ENCODE assay signal across 8 mouse cellular contexts in the genomic region with DNA sequence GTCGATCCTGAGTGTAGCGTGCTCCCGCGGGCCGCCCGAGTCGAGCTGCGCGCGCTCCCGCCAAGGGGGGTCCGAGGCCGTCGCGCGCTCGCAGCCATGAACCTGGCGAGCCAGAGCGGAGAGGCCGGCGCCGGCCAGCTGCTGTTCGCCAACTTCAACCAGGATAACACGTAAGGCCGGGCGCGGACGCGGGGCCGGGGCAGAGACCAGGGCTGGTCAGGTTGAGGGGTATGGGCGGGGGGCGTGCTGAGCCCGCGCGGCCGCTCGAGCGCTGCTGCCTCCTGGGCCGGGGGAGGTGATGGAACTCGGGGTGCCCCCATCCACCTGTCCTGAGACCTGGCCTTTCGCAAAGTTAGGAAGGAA. TPM values are rescaled to one million over a fixed set of nuclear protein-coding genes. Genes with fewer than 3 reads are reported as not detected.
A peak's percentile ranks its signal among the peaks of the same experiment; 100 is the strongest.
DNase-seq lines count a peak whose midpoint lies in the region; ATAC-seq and TF ChIP-seq lines count a peak whose summit lies in the region.

No protein-coding gene starts in this region.

- WGBS in liver, adult 2 months, result under 1% methylated on average over 41 of the region's 41 CpGs
- WGBS in embryonic facial prominence, embryonic 12.5 days, result 1% methylated on average over 40 of the region's 41 CpGs
- WGBS in hindbrain, postnatal 0 days, result 3% methylated on average over 39 of the region's 41 CpGs
- WGBS in neural tube, embryonic 12.5 days, result under 1% methylated on average over 41 of the region's 41 CpGs

- H3K36me3 ChIP-seq in liver, adult 2 months (ENCODE audit: control insufficient read depth, insufficient read depth, low read length), result peaks cover 5% of the 10 kb centered on the region
- H3K36me3 ChIP-seq in embryonic facial prominence, embryonic 12.5 days, result peaks cover 22% of the 10 kb centered on the region
- H3K36me3 ChIP-seq in hindbrain, postnatal 0 days (ENCODE audit: insufficient read depth, low read length), result peaks cover 21% of the 10 kb centered on the region
- peaks cover 14% of the 10 kb centered on the region for H3K36me3 ChIP-seq in neural tube, embryonic 12.5 days

- H3K27ac ChIP-seq in liver, adult 2 months (replicated peaks; ENCODE audit: insufficient read depth, low read depth, low read length), result peak overlapping the region; percentile 59
- peak overlapping the region; percentile 84 for H3K27ac ChIP-seq in embryonic facial prominence, embryonic 12.5 days
- H3K27ac ChIP-seq in hindbrain, postnatal 0 days, result peak overlapping the region; percentile 74
- H3K27ac ChIP-seq in neural tube, embryonic 12.5 days, result peak overlapping the region; percentile 43; the same call in 1 of the 2 replicates

- peak overlapping the region; percentile 95 for H3K9ac ChIP-seq in liver, adult 2 months (ENCODE audit: low read depth, low read length)
- peak overlapping the region; percentile 95 for H3K9ac ChIP-seq in embryonic facial prominence, embryonic 12.5 days
- peak overlapping the region; percentile 73 for H3K9ac ChIP-seq in hindbrain, postnatal 0 days (replicated peaks; ENCODE audit: low read length)
- peak overlapping the region; percentile 93 for H3K9ac ChIP-seq in neural tube, embryonic 12.5 days

- peak overlapping the region; percentile 91 for H3K4me2 ChIP-seq in embryonic facial prominence, embryonic 12.5 days (replicated peaks)
- H3K4me2 ChIP-seq in hindbrain, postnatal 0 days (ENCODE audit: low read depth, low read length), result peak overlapping the region; percentile 82
- peak overlapping the region; percentile 97 for H3K4me2 ChIP-seq in neural tube, embryonic 12.5 days (replicated peaks)

- no peaks in the 10 kb centered on the region for H3K27me3 ChIP-seq in liver, adult 2 months (ENCODE audit: control insufficient read depth, insufficient read depth, low read length)
- H3K27me3 ChIP-seq in embryonic facial prominence, embryonic 12.5 days, result no peaks in the 10 kb centered on the region
- no peaks in the 10 kb centered on the region for H3K27me3 ChIP-seq in hindbrain, postnatal 0 days (ENCODE audit: insufficient read depth, low read length)
- H3K27me3 ChIP-seq in neural tube, embryonic 12.5 days (replicated peaks), result no peaks in the 10 kb centered on the region

- no peak for TF ChIP-seq POLR2A in liver, adult 2 months (IDR thresholded peaks at IDR 0.05; ENCODE audit: extremely low read depth, insufficient read depth, low read length)

- H3K4me3 ChIP-seq in liver, adult 2 months (ENCODE audit: insufficient read depth, low read depth, low read length), result peak overlapping the region; percentile 99
- peak overlapping the region; percentile 92 for H3K4me3 ChIP-seq in embryonic facial prominence, embryonic 12.5 days
- peak overlapping the region; percentile 73 for H3K4me3 ChIP-seq in hindbrain, postnatal 0 days (ENCODE audit: low read length)
- H3K4me3 ChIP-seq in neural tube, embryonic 12.5 days, result peak overlapping the region; percentile 93

- peak; percentile 68 for ATAC-seq in embryonic facial prominence, embryonic 12.5 days (ENCODE audit: insufficient number of reproducible peaks, insufficient read depth, low FRiP score, low TSS enrichment)
- peak; percentile 74 for ATAC-seq in hindbrain, postnatal 0 days
- ATAC-seq in neural tube, embryonic 12.5 days (ENCODE audit: low FRiP score, low read depth), result peak; percentile 78

- no peaks in the 10 kb centered on the region for H3K9me3 ChIP-seq in embryonic facial prominence, embryonic 12.5 days
- H3K9me3 ChIP-seq in hindbrain, postnatal 0 days (ENCODE audit: low read length), result no peaks in the 10 kb centered on the region
- H3K9me3 ChIP-seq in neural tube, embryonic 12.5 days, result no peaks in the 10 kb centered on the region

- peaks cover 37% of the 10 kb centered on the region; the same call in 1 of the 2 replicates for H3K79me2 ChIP-seq in liver, adult 2 months (ENCODE audit: control insufficient read depth, insufficient read depth, low read length)

- no peak for DNase-seq in liver, adult 2 months (ENCODE audit: extremely low read depth, low read depth, low spot score)
- no peak for DNase-seq in liver
- no peak for DNase-seq in hindbrain, postnatal 0 days (ENCODE audit: low spot score)
- no peak for DNase-seq in urinary bladder, adult 18-20 months (ENCODE audit: low spot score in 2 of 2)
- DNase-seq in kidney, postnatal 10 days, result no peak
- DNase-seq in thymus, postnatal 10 days (ENCODE audit: low spot score in 2 of 2), result no peak

- peaks cover 9% of the 10 kb centered on the region for H3K4me1 ChIP-seq in liver, adult 2 months (ENCODE audit: control insufficient read depth, insufficient read depth, low read length)
- peaks cover 9% of the 10 kb centered on the region for H3K4me1 ChIP-seq in embryonic facial prominence, embryonic 12.5 days
- peaks cover 5% of the 10 kb centered on the region; the same call in 1 of the 2 replicates for H3K4me1 ChIP-seq in hindbrain, postnatal 0 days (ENCODE audit: insufficient read depth, low read length)
- peaks cover 12% of the 10 kb centered on the region for H3K4me1 ChIP-seq in neural tube, embryonic 12.5 days

- no peak for TF ChIP-seq CTCF in liver, adult 2 months (IDR thresholded peaks at IDR 0.05; ENCODE audit: low read depth, low read length)
- no peak for TF ChIP-seq CTCF in hindbrain, postnatal 0 days (IDR thresholded peaks at IDR 0.05; ENCODE audit: low read depth)

RNA-seq across cellular contexts. Expression of gene Wipi2, which starts 2.1 kb away (rescaled TPM):
- 43.9 and 46.5 TPM in 2 replicates for total RNA-seq in liver, adult 2 months (2014; rRNA removed)
- 35.9 and 39.2 TPM in 2 replicates for polyA plus RNA-seq in liver, adult 2 months (2012; rRNA removed)
- 67.2 and 73.4 TPM in 2 replicates for polyA plus RNA-seq in embryonic facial prominence, embryonic 12.5 days (2016; fragmentation: Nextera tagmentation; extraction: Ambion mirVana)
- total RNA-seq in hindbrain, postnatal 0 days (2014; rRNA removed), result 57.3 and 76.5 TPM in 2 replicates
- 40.0 and 43.3 TPM in 2 replicates for polyA plus RNA-seq in hindbrain, postnatal 0 days (2015; fragmentation: Nextera tagmentation; extraction: Ambion mirVana)
- 58.1 and 61.6 TPM in 2 replicates for polyA plus RNA-seq in neural tube, embryonic 12.5 days (2016; fragmentation: Nextera tagmentation; extraction: Ambion mirVana)

RNA-seq across cellular contexts. Expression of gene Mmd2, which starts 21.0 kb away (rescaled TPM):
- total RNA-seq in liver, adult 2 months (2014; rRNA removed), result 9.8 and 37.1 TPM in 2 replicates
- 13.1 and 27.6 TPM in 2 replicates for polyA plus RNA-seq in liver, adult 2 months (2012; rRNA removed)
- polyA plus RNA-seq in embryonic facial prominence, embryonic 12.5 days (2016; fragmentation: Nextera tagmentation; extraction: Ambion mirVana), result 5.1 and 6.0 TPM in 2 replicates
- total RNA-seq in hindbrain, postnatal 0 days (2014; rRNA removed), result 171 and 182 TPM in 2 replicates
- 151 and 167 TPM in 2 replicates for polyA plus RNA-seq in hindbrain, postnatal 0 days (2015; fragmentation: Nextera tagmentation; extraction: Ambion mirVana)
- polyA plus RNA-seq in neural tube, embryonic 12.5 days (2016; fragmentation: Nextera tagmentation; extraction: Ambion mirVana), result 14.2 and 16.4 TPM in 2 replicates
